ENCODE assay signal across 12 mouse cellular contexts in genomic region chr6:127717239-127718137, GRCm38 (mm10). TPM values are rescaled to one million over a fixed set of nuclear protein-coding genes. Genes with fewer than 3 reads are reported as not detected.
DNase-seq lines count a peak whose midpoint lies in the region; ATAC-seq and TF ChIP-seq lines count a peak whose summit lies in the region.
"Had no signal": no experiment of that assay in that cellular context is flagged by ENCODE, and none has a peak within 500 bp of the region (broad histone marks: within the 10 kb centered on the region; RNA-seq: fewer than 3 reads in every experiment).

No protein-coding gene starts in this region.

- no peaks in the 10 kb centered on the region for H3K9me3 ChIP-seq in lung, embryonic 14.5 days (ENCODE audit: low read depth, low read length)
- no peaks in the 10 kb centered on the region for H3K9me3 ChIP-seq in forebrain, embryonic 15.5 days
- no peaks in the 10 kb centered on the region for H3K9me3 ChIP-seq in midbrain, embryonic 10.5 days (replicated peaks)
- H3K9me3 ChIP-seq in liver, embryonic 12.5 days (replicated peaks), result no peaks in the 10 kb centered on the region
- H3K9me3 ChIP-seq: lung, embryonic 15.5 days had no signal

- DNase-seq in lung, embryonic 14.5 days, result peak; percentile 5
- no peak for DNase-seq in lung, postnatal 14 days
- peak; percentile 58 for DNase-seq in midbrain, embryonic 10.5 days (ENCODE audit: low spot score)
- DNase-seq in retina, embryonic 14.5 days (ENCODE audit: low spot score), result peak; percentile 26
- DNase-seq in left cerebral cortex, postnatal 25 days (ENCODE audit: low spot score in 2 of 2), result no peak
- DNase-seq in urinary bladder, adult 2 months (ENCODE audit: low spot score), result no peak
- DNase-seq: heart, adult 11 months; thymus, adult 18-20 months had no signal

- ATAC-seq in lung, embryonic 14.5 days (ENCODE audit: insufficient read depth), result no peak
- peak; percentile 49 for ATAC-seq in forebrain, embryonic 15.5 days (replicated peaks)
- ATAC-seq in liver, embryonic 12.5 days, result no peak

- H3K27me3 ChIP-seq in lung, embryonic 14.5 days (ENCODE audit: insufficient read depth, low read length), result no peaks in the 10 kb centered on the region
- H3K27me3 ChIP-seq in forebrain, embryonic 15.5 days, result no peaks in the 10 kb centered on the region
- H3K27me3 ChIP-seq in midbrain, embryonic 10.5 days (ENCODE audit: low read depth, poor library complexity, severe bottlenecking), result 0 out of 2 replicates have a peak, but pooled peaks cover 3% of the 10 kb centered on the region
- H3K27me3 ChIP-seq in liver, embryonic 12.5 days (replicated peaks), result no peaks in the 10 kb centered on the region
- H3K27me3 ChIP-seq: lung, embryonic 15.5 days had no signal

- no peaks in the 10 kb centered on the region for H3K36me3 ChIP-seq in lung, embryonic 14.5 days (ENCODE audit: insufficient read depth)
- no peaks in the 10 kb centered on the region for H3K36me3 ChIP-seq in forebrain, embryonic 15.5 days
- H3K36me3 ChIP-seq in midbrain, embryonic 10.5 days, result no peaks in the 10 kb centered on the region
- no peaks in the 10 kb centered on the region for H3K36me3 ChIP-seq in liver, embryonic 12.5 days
- H3K36me3 ChIP-seq: lung, embryonic 15.5 days had no signal

- intact Hi-C loops in left cerebral cortex, postnatal 25 days (cut with DNase I), result no loop called here

- no peak overlapping the region for H3K4me2 ChIP-seq in lung, embryonic 14.5 days
- no peak overlapping the region for H3K4me2 ChIP-seq in forebrain, embryonic 15.5 days (replicated peaks)
- H3K4me2 ChIP-seq in liver, embryonic 12.5 days, result no peak overlapping the region
- H3K4me2 ChIP-seq: lung, embryonic 15.5 days had no signal

- no peak overlapping the region for H3K4me3 ChIP-seq in lung, embryonic 14.5 days (ENCODE audit: low read depth, low read length)
- no peak overlapping the region for H3K4me3 ChIP-seq in forebrain, embryonic 15.5 days
- peak overlapping the region; percentile 25; the same call in 1 of the 2 replicates for H3K4me3 ChIP-seq in midbrain, embryonic 10.5 days
- H3K4me3 ChIP-seq in liver, embryonic 12.5 days, result no peak overlapping the region
- H3K4me3 ChIP-seq: lung, embryonic 15.5 days had no signal

- H3K9ac ChIP-seq in lung, embryonic 14.5 days, result no peak overlapping the region
- H3K9ac ChIP-seq in forebrain, embryonic 15.5 days (replicated peaks), result no peak overlapping the region
- no peak overlapping the region for H3K9ac ChIP-seq in liver, embryonic 12.5 days
- H3K9ac ChIP-seq: lung, embryonic 15.5 days had no signal

- no peaks in the 10 kb centered on the region for H3K4me1 ChIP-seq in lung, embryonic 14.5 days (ENCODE audit: insufficient read depth)
- H3K4me1 ChIP-seq in forebrain, embryonic 15.5 days, result peaks cover 9% of the 10 kb centered on the region
- H3K4me1 ChIP-seq in midbrain, embryonic 10.5 days, result peaks cover 50% of the 10 kb centered on the region
- H3K4me1 ChIP-seq in liver, embryonic 12.5 days, result no peaks in the 10 kb centered on the region
- H3K4me1 ChIP-seq: lung, embryonic 15.5 days had no signal

- 43% methylated on average over 21 of the region's 21 CpGs for WGBS in lung, embryonic 14.5 days
- WGBS in forebrain, embryonic 15.5 days, result 25% methylated on average over 21 of the region's 21 CpGs
- whole genome bisulfite sequencing in midbrain, embryonic 10.5 days, result 44% methylated on average over 21 of the region's 21 CpGs
- WGBS in liver, embryonic 12.5 days (ENCODE audit: insufficient replicate concordance), result 63% methylated on average over 21 of the region's 21 CpGs

- no peak overlapping the region for H3K27ac ChIP-seq in lung, embryonic 14.5 days (ENCODE audit: low read depth)
- H3K27ac ChIP-seq in forebrain, embryonic 15.5 days (replicated peaks), result no peak overlapping the region
- peak overlapping the region; percentile 84 for H3K27ac ChIP-seq in midbrain, embryonic 10.5 days (replicated peaks)
- no peak overlapping the region for H3K27ac ChIP-seq in liver, embryonic 12.5 days
- H3K27ac ChIP-seq: lung, embryonic 15.5 days had no signal

- no peak for TF ChIP-seq CTCF in lung, embryonic 14.5 days (IDR thresholded peaks at IDR 0.05; ENCODE audit: low read depth)

RNA-seq across cellular contexts. Expression of gene Prmt8, which starts 51.8 kb away (rescaled TPM):
- polyA plus RNA-seq in lung, embryonic 14.5 days (2014; fragmentation: Nextera tagmentation; extraction: Ambion mirVana), result not detected in 2 replicates
- polyA plus RNA-seq in forebrain, embryonic 15.5 days (2015; fragmentation: Nextera tagmentation; extraction: Ambion mirVana), result 26.1 and 26.8 TPM in 2 replicates
- 18.3 and 22.1 TPM in 2 replicates for polyA plus RNA-seq in midbrain, embryonic 10.5 days (2016; fragmentation: Nextera tagmentation; extraction: Ambion mirVana)
- not detected in 2 replicates for polyA plus RNA-seq in liver, embryonic 12.5 days (2016; fragmentation: Nextera tagmentation; extraction: Ambion mirVana)
- 100 to 1,000 TPM; 104 to 106 TPM for total RNA-seq in left cerebral cortex, postnatal 25 days (2021)
- 0.06 TPM in 1 of 2 replicates, not detected in the other for polyA plus RNA-seq in urinary bladder, adult 2 months (2012; rRNA removed)
- total RNA-seq: hematopoietic stem cell, adult 5-6 weeks had no signal
- polyA plus RNA-seq: lung, embryonic 15.5 days had no signal

Comparison
In these comparisons a context has a peak if more than half of its experiments do, and no peak if none do; other contexts are left out.
1. DNase-seq: peak in lung, embryonic 14.5 days (single experiment), midbrain, embryonic 10.5 days (single experiment) and retina, embryonic 14.5 days (single experiment); none in lung, postnatal 14 days (single experiment), left cerebral cortex, postnatal 25 days (0 of 2) and urinary bladder, adult 2 months (single experiment).
2. RNA of gene Prmt8, which starts 51.8 kb away (polyA plus RNA-seq): 26.1 to 26.8 TPM in forebrain, embryonic 15.5 days and 18.3 to 22.1 TPM in midbrain, embryonic 10.5 days; 0.06 TPM in urinary bladder, adult 2 months, not detected in lung, embryonic 14.5 days and not detected in liver, embryonic 12.5 days; every median in the first group is over 10 times any median in the second.